Mouse (Mus musculus): ENCODE measurements around the gene Gm5105.

The Gm5105 gene

GRCm38 (mm10) chr3:138067288-138067687, at the start of gene Gm5105:
Gene Gm5105 (minus strand): TSS chr3:138067388.
- DNase-seq, result no peak

DNA sequence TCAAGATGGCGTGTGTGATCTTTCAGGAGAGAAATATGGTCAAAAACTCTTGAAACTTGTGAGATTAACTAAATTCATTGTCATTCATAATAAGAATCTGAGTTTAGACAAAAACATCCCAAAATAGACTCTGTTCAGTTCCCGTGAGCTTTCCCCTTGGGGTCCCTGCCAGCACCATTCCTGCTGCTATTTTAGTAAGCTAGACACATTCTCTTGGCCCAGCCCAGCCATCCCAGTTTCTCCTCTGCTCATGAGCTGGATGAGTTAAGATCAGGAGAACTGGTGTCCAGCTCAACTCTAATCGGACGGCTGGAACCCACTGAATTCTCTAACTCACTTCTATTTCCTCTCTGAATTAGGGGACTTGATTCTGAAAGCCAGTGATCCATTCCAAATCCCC, 49.7 kb upstream of the Gm5105 start:
- no peak for DNase-seq

DNA sequence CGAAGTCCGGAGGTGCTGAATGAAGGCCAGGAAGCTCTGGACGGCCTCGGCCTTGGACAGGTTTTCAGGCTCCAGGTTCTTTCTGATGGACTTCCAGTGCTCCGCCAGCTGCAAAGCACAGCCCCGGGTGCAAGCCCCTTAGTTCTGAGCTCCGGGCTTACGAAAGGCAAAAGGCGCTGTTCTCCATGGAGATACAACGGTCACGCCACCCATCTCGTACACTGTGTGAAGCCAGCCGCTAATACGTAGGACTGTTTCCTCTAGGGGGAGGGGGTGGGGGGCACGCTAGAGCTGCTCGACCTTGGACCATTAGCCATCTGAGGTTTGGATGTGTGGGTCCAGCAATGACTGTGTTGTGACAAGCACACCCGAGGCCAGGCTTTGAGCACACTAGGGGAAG, 46.9 kb upstream of the Gm5105 start:
- no peak for DNase-seq

DNA sequence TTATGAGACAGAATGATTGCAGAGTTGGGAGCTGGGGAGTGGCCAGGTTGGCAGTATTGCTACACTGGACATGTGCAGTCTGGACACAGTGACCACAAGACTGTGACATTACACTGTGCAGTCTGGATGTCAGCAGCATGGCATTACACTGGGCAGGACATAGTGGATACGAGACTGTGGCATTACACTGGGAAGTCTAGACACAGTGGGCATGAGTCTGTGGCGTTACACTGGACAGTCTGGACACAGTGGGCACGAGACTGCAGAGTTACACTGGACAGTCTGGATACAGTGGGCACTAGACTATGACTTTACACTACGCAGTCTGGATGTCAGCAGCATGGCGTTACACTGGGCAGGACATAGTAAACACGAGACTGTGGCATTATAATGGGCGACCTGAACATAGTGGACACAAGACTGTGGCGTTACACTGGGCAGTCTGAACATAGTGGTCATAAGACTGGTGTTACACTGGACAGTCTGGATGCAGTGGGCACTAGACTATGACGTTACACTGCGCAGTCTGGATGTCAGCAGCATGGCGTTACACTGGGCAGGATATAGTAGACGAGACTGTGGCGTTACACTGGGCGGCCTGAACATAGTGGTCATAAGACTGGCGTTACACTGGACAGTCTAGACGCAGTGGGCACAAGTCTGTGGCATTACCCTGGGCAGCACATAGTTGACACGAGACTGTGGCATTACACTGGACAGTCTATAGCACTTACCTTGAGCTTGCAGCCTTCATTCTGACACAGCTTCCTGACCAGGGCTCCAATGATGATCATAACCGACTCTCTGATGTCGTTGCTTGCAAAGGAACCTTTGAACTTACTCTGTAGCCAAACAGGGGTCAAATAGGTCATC, 44.0 kb upstream of the Gm5105 start:
- DNase-seq, result no peak

DNA sequence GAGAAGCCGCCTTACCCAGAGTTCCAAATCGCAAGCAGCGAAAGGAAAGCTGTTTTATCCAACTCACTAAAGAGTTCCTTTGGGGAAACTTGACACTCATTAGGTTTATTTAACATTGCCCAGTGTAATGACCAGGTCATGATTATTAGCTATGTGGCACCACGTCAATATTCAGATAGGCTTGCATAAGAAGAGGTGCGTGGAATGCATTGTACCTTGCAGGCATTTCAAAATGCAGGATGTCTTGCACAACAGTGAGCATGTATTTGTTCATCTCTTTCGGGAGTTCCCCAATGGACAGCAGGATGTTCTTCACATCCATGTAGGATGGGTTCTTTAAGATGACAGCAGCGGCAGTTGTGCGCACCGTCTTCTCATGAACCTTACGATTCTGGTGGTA, 39.7 kb upstream of the Gm5105 start:
- DNase-seq, result no peak

DNA sequence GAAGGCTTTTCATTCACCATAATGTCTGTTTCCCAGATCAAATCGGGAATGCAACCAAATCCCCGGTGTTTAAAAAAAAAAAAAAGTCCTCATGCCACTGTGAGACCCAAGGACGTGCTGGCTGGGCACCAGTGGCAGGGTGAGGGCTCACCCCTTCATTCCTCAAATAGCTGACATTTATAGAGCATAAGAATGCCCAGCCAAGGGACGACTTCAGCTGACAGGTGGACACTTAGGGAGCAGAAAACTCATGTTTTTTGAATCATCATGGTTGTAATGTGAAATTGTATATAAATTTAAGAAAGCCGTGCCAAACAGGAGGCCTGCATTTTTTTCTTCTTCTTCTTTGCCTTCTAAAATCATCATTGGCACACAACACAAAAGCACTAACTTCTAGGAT, 37.9 kb upstream of the Gm5105 start:
- DNase-seq, result no peak

GRCm38 (mm10) chr3:138103690-138104089, 36.5 kb upstream of the Gm5105 start:
- DNase-seq, result no peak

GRCm38 (mm10) chr3:138101936-138102335, 34.7 kb upstream of the Gm5105 start:
- DNase-seq, result no peak

DNA sequence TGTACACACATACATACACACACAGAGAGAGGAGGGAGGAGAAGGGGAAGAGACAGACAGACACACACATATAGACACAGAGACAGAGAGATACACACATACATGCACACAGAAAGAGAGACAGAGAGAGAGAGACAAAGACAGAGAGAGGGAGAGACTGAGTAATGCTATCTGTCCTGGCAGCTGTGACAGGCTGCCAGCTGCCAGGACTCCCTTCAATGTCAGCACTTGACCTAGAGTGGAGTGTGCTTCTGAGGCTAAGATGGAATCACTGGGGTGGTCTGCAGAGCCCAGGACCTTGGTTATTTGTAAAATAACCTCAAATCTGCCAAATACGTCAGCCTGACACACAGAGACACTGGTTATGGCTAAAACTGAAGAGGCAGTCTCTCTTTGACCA, 30.5 kb upstream of the Gm5105 start:
- no peak for DNase-seq

DNA sequence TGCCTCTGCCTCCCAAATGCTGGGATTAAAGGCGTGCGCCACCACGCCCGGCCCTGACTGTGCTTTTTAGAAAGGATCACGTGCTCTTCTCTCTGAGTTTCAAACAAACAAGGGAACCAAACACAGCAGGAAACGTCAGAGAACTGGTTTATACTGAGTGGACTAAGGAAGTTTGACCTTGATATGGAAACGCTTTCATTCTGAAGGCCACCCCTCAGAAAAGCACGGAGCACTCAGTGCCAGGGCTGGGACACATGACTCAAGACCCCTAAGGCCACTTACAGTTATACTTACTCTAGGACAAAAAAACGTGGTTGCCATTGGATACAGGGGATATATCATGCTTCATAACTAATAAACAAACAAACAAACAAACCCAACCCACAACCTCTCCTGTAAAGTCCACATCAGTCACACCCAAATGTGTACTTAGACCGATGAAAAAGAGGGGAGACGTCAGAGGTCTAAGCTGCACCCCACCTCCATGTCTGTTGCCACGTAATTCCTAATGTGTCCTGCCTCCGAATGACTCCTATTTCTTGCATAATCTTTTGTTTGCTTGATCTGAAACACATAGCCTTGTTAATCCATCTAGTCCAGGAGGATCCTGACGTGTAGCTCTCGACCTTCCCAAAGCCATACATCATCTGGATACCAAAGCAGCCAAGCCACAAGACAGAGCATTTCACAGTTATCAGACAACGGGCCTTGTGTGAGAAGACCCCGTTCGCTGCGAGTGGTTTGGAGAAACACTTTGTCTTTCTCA, 29.3 kb upstream of the Gm5105 start:
- DNase-seq, result no peak

DNA sequence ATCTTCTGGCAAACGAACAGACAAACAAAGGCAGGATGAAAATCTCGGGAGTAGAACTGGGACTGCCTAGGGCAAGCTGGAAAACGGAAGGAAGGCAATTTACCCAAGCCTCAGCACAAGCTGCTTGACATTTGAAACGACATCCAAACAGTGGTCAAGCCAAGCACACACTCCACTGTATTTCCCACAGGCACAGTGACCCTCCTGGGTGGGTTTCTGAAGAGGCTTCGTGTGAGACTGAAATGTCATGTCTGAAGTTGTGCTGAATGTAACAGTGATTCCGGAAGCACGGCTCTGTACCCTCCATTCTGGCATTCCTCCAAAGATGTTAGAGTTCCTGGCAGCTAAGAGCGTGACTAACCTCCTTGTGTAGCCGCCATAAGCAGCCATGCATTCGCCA, 28.5 kb upstream of the Gm5105 start:
- DNase-seq, result no peak

- no peak for DNase-seq
Observed at GRCm38 (mm10) chr3:138095301-138095700, 28.1 kb upstream of the Gm5105 start.

DNA sequence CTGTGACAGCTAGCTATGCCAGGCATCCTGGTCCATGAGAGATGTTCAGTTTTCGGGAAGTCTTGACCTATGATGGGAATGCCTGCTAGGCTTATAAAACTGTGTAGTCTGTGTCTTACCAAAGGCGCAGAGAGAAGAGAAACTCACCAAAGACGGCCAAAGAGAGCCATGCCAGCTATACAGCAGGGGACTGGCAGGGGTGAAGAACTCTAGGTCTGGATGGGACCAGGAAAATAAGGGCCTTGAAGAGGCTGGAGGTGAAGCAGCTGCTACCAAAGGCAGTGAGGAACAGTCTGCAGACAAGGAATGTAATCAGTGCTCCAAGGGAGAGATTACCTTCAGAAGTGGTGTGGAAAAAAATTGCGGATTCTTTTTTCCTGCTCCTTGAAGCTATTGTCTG, 16.7 kb upstream of the Gm5105 start:
- no peak for DNase-seq

- no peak for DNase-seq
Observed at GRCm38 (mm10) chr3:138083073-138083637, 16.0 kb upstream of the Gm5105 start.

- DNase-seq, result no peak
Observed at GRCm38 (mm10) chr3:138078701-138079100, 11.5 kb upstream of the Gm5105 start.

GRCm38 (mm10) chr3:138077476-138078340, 10.5 kb upstream of the Gm5105 start:
- no peak for DNase-seq

DNA sequence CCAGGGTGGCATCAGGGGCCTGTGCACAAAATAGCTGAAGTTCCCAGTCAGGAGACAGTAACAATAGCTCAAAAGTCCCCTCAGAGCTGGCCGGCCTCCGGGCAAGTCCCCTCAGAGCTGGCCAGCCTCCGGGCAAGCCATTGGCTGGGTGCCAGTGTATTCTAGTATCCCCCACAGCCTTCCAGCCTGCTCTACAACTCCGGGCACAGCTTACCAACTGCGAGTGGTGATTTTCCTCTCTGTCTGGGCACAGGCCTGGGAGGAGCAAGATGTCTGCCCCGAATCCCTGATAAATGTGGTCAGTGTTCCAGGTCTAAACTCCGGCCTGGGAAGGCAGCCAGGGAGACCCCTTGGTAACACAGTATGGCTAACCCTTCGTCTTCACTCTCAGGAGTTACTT, 8.0 kb upstream of the Gm5105 start:
- no peak for DNase-seq

- no peak for DNase-seq
Observed at GRCm38 (mm10) chr3:138074214-138074613, 7.0 kb upstream of the Gm5105 start.

DNA sequence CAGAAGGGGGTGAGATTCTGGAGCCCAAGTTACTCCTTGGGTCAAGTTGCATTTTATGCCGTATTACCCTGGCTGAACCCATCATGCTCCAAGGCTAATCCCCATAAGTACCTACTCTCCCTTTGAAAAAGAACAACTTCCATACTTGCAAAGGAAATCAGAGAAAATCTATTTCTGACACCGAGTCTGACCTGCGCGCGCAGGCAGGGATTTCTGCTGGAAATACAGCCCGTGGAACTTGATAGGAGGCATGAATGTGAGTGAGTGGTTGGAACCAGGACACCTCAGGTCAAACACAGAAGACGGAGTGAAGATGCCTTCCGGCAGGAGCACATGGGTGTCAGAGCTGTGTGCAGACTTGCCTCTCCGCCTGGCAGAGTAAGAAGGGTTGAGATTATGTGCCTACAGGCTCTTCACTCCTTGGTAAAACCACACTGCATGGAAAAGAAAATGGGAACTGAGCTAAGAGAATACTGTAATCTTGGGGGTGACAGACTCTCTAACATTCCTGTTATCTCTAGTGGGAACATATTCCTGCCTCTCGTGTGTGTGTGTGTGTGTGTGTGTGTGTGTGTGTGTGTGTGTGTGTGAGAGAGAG, 4.4 kb upstream of the Gm5105 start:
- no peak for DNase-seq

DNA sequence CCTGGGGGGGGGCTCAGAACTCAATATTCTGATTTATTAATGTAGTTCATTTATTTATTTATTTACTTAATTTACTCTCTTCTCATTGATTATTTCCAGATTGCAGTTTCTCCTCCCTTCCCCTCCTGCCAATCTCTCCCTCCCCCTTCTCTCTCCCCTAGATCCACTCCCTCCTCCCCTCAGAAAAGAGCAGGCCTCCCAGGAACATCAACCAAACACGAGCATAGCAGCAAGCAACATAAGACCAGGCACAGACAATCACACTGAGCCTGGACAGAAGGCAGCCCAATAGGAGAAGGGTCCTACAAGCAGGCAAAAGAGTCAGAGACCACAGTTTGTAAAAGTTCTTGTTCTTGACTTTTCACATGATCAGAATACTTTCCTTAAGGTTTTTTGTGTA, 3.8 kb upstream of the Gm5105 start:
- no peak for DNase-seq

GRCm38 (mm10) chr3:138069756-138070511, 2.7 kb upstream of the Gm5105 start:
- no peak for DNase-seq

- no peak for DNase-seq
Observed at GRCm38 (mm10) chr3:138068103-138068502, 915 bp upstream of the Gm5105 start.

Data from kidney, adult 11 months (tissue).